Mouse (Mus musculus) MEL (cell line): ENCODE results near the gene Adcy10. TPM values are rescaled to one million over a fixed set of nuclear protein-coding genes. Genes with fewer than 3 reads are reported as not detected.

Experiments
- DNase-seq: peaks from one replicate; pipeline ENCODE4 v3.0.0; 2011; ENCODE audit warnings: low read depth, low spot score
- H3K27ac ChIP-seq: 2 replicates; pipeline ENCODE4 v1.5.1; 2012; ENCODE audit warnings: low read depth, mild to moderate bottlenecking, control low read depth, low read length, moderate library complexity; ENCODE audit not compliant: control insufficient read depth
- H3K27me3 ChIP-seq, 2 experiments: fragments of 150-350 bp in 1 of 2; sonication (generic) in 1 of 2; 2 replicates each; pipeline ENCODE4 v1.6.1; 2012; ENCODE audit warnings: low read length in 2 of 2, mild to moderate bottlenecking in 2 of 2, improper control_type of control experiment in 1 of 2, moderate library complexity in 1 of 2; ENCODE audit not compliant: insufficient read depth in 2 of 2, control insufficient read depth in 1 of 2
- H3K36me3 ChIP-seq, 2 experiments: 2 replicates each; pipeline ENCODE4 v1.6.1; 2012 to 2014; ENCODE audit warnings: low read length in 2 of 2, improper control_type of control experiment in 1 of 2, inconsistent platforms in 1 of 2, mild to moderate bottlenecking in 1 of 2; ENCODE audit not compliant: insufficient read depth in 2 of 2, control insufficient read depth in 1 of 2
- H3K4me1 ChIP-seq, 2 experiments: fragments of 150-350 bp in 1 of 2; sonication (generic) in 1 of 2; 2 replicates each; pipeline ENCODE4 v1.6.1; 2012; ENCODE audit warnings: low read length in 2 of 2, improper control_type of control experiment in 1 of 2, mild to moderate bottlenecking in 1 of 2; ENCODE audit not compliant: insufficient read depth in 2 of 2, control insufficient read depth in 1 of 2
- H3K4me3 ChIP-seq, 2 experiments: fragments of 150-350 bp in 1 of 2; sonication (generic) in 1 of 2; 2 replicates each; pipeline ENCODE4 v1.5.1; 2012; ENCODE audit warnings: low read depth in 2 of 2, low read length in 2 of 2, mild to moderate bottlenecking in 2 of 2, moderate library complexity in 2 of 2, control low read depth in 1 of 2, improper control_type of control experiment in 1 of 2; ENCODE audit not compliant: control insufficient read depth in 1 of 2, insufficient read depth in 1 of 2
- H3K79me2 ChIP-seq: 2 replicates; pipeline ENCODE4 v1.6.1; 2012; ENCODE audit warnings: mild to moderate bottlenecking, low read length, moderate library complexity; ENCODE audit not compliant: control insufficient read depth, poor library complexity, insufficient read depth
- H3K9ac ChIP-seq: 2 replicates; pipeline ENCODE4 v1.6.1; 2012; ENCODE audit warnings: low read depth, mild to moderate bottlenecking, control low read depth, low read length, moderate library complexity; ENCODE audit not compliant: control insufficient read depth, poor library complexity, severe bottlenecking
- H3K9me3 ChIP-seq: fragments of 150-350 bp; sonication (generic); replicated peaks from 2 replicates; pipeline ENCODE4 v1.6.1; 2012; ENCODE audit warnings: mild to moderate bottlenecking, low read length, improper control_type of control experiment, moderate library complexity; ENCODE audit not compliant: insufficient read depth
- BHLHE40 ChIP-seq: IDR thresholded peaks from 2 replicates; pipeline ENCODE4 v1.6.1; 2012; ENCODE audit warnings: low read depth, mild to moderate bottlenecking, inconsistent platforms, low read length, improper control_type of control experiment, borderline replicate concordance
- CHD1 ChIP-seq: IDR thresholded peaks from 2 replicates; pipeline ENCODE4 v1.6.1; 2012; ENCODE audit warnings: low read depth, mild to moderate bottlenecking, inconsistent platforms, low read length, improper control_type of control experiment
- CHD2 ChIP-seq: IDR thresholded peaks from 2 replicates; pipeline ENCODE4 v1.6.1; 2011; ENCODE audit warnings: low read length, improper control_type of control experiment
- CTCF ChIP-seq, 3 experiments: IDR thresholded peaks in 2 of 3; conservative IDR thresholded peaks in 1 of 3; 2 replicates each; pipeline ENCODE4 v1.5.1; 2011 to 2012; ENCODE audit warnings: low read length in 3 of 3, low read depth in 2 of 3, mild to moderate bottlenecking in 2 of 3, improper control_type of control experiment in 1 of 3, inconsistent platforms in 1 of 3, mixed read lengths in 1 of 3, moderate library complexity in 1 of 3; ENCODE audit not compliant: control insufficient read depth in 1 of 3, insufficient read depth in 1 of 3, poor library complexity in 1 of 3, severe bottlenecking in 1 of 3
- EP300 ChIP-seq, 2 experiments: IDR thresholded peaks; 2 replicates each; pipeline ENCODE4 v1.6.1; 2011; ENCODE audit warnings: improper control_type of control experiment in 2 of 2, low read length in 2 of 2, low read depth in 1 of 2, mild to moderate bottlenecking in 1 of 2
- GATA1 ChIP-seq: IDR thresholded peaks from 2 replicates; pipeline ENCODE4 v1.6.1; 2011; ENCODE audit warnings: low read depth, low read length, improper control_type of control experiment
- HCFC1 ChIP-seq: IDR thresholded peaks from 2 replicates; pipeline ENCODE4 v1.6.1; 2012; ENCODE audit warnings: low read depth, mild to moderate bottlenecking, inconsistent platforms, low read length, improper control_type of control experiment, moderate library complexity
- KAT2A ChIP-seq: conservative IDR thresholded peaks from 2 replicates; pipeline ENCODE4 v1.6.1; 2012; ENCODE audit warnings: low read depth, low read length, improper control_type of control experiment, inconsistent platforms
- MAX ChIP-seq: IDR thresholded peaks from 2 replicates; pipeline ENCODE4 v1.6.1; 2011; ENCODE audit warnings: low read length, improper control_type of control experiment
- MAZ ChIP-seq: IDR thresholded peaks from 2 replicates; pipeline ENCODE4 v1.6.1; 2012; ENCODE audit warnings: low read depth, mild to moderate bottlenecking, inconsistent platforms, low read length, improper control_type of control experiment
- MYB ChIP-seq: IDR thresholded peaks from 2 replicates; pipeline ENCODE4 v1.6.1; 2011; ENCODE audit warnings: mild to moderate bottlenecking, low read depth, low read length, improper control_type of control experiment
- NELFE ChIP-seq: IDR thresholded peaks from 2 replicates; pipeline ENCODE4 v1.6.1; 2011; ENCODE audit warnings: low read depth, low read length, improper control_type of control experiment
- NRF1 ChIP-seq: IDR thresholded peaks from 2 replicates; pipeline ENCODE4 v1.6.1; 2014; ENCODE audit warnings: low read depth, mild to moderate bottlenecking, inconsistent platforms, low read length, improper control_type of control experiment, moderate library complexity; ENCODE audit not compliant: poor library complexity, insufficient read depth, severe bottlenecking
- POLR2AphosphoS2 ChIP-seq: IDR thresholded peaks from 2 replicates; pipeline ENCODE4 v1.6.1; 2011; ENCODE audit warnings: low read length, improper control_type of control experiment
- RAD21 ChIP-seq: IDR thresholded peaks from 2 replicates; pipeline ENCODE4 v1.6.1; 2011; ENCODE audit warnings: mild to moderate bottlenecking, low read depth, low read length, improper control_type of control experiment
- RCOR1 ChIP-seq: IDR thresholded peaks from 2 replicates; pipeline ENCODE4 v1.6.1; 2012; ENCODE audit warnings: low read depth, mild to moderate bottlenecking, inconsistent platforms, low read length, improper control_type of control experiment
- TAL1 ChIP-seq: IDR thresholded peaks from 2 replicates; pipeline ENCODE4 v1.6.1; 2012; ENCODE audit warnings: mild to moderate bottlenecking, inconsistent platforms, low read length, moderate library complexity, mixed read lengths
- TBP ChIP-seq: IDR thresholded peaks from 2 replicates; pipeline ENCODE4 v1.8.0; 2011; ENCODE audit warnings: low read depth, low read length, improper control_type of control experiment
- TCF12 ChIP-seq: IDR thresholded peaks from 2 replicates; pipeline ENCODE4 v1.6.1; 2014; ENCODE audit warnings: low read depth, mild to moderate bottlenecking, inconsistent platforms, low read length, improper control_type of control experiment, moderate library complexity
- USF1 ChIP-seq: IDR thresholded peaks from 2 replicates; pipeline ENCODE4 v1.6.1; 2014; ENCODE audit warnings: low read depth, mild to moderate bottlenecking, inconsistent platforms, low read length, improper control_type of control experiment, moderate library complexity
- ZC3H11A ChIP-seq: IDR thresholded peaks from 2 replicates; pipeline ENCODE4 v1.6.1; 2012; ENCODE audit warnings: low read depth, mild to moderate bottlenecking, inconsistent platforms, low read length, improper control_type of control experiment
- ZKSCAN1 ChIP-seq: IDR thresholded peaks from 2 replicates; pipeline ENCODE4 v1.6.1; 2012; ENCODE audit warnings: low read depth, mild to moderate bottlenecking, inconsistent platforms, low read length, improper control_type of control experiment, moderate library complexity
- ZMIZ1 ChIP-seq: IDR thresholded peaks from 2 replicates; pipeline ENCODE4 v1.6.1; 2012; ENCODE audit warnings: low read depth, mild to moderate bottlenecking, inconsistent platforms, low read length, improper control_type of control experiment, moderate library complexity
- ZNF384 ChIP-seq: IDR thresholded peaks from 2 replicates; pipeline ENCODE4 v1.6.1; 2012; ENCODE audit warnings: low read depth, mild to moderate bottlenecking, inconsistent platforms, low read length, improper control_type of control experiment
- polyA plus RNA-seq, 2 experiments: library from polyadenylated mRNA; stranded (reverse) in 1 of 2; unstranded in 1 of 2; fragments of >175 nt in 1 of 2; fragments of >200 nt in 1 of 2; gene quantifications; 2 replicates each; pipeline versions ENCODE4 v1.2.1 to v1.2.4; 2012; ENCODE audit warnings: low replicate concordance in 2 of 2, low read depth in 1 of 2; ENCODE audit not compliant: insufficient read length in 2 of 2, insufficient read depth in 1 of 2, missing spikeins in 1 of 2
- total RNA-seq: library from RNA; depleted of rRNA; stranded (reverse); fragments of 300-350 nt; gene quantifications from 2 replicates; pipeline ENCODE4 v1.2.3, GENCODE M21; 2012

Adcy10 gene
- total and polyA plus RNA-seq, 3 experiments = not detected

- Histone ChIP-seq H3K79me2 (peaks cover 8% of the 10 kb centered on the region; the same call in 1 of the 2 replicates), H3K4me3 (no peak overlapping the region), H3K4me1 (peaks cover 9 to 10% of the 10 kb centered on the region in 2 experiments; a peak in 3 of 4 replicates), H3K9me3 (no peaks in the 10 kb centered on the region), H3K36me3 (peaks cover 0 to 13% of the 10 kb centered on the region in 2 experiments; a peak in 2 of 4 replicates), H3K27ac (no peak overlapping the region), H3K9ac (no peak overlapping the region), H3K27me3 (no peaks in the 10 kb centered on the region)
- no peak for DNase-seq
- TF ChIP-seq ZKSCAN1 = no peak
- TF ChIP-seq BHLHE40 = no peak
- TF ChIP-seq USF1 = no peak
- TF ChIP-seq KAT2A = no peak
- no peak for TF ChIP-seq POLR2AphosphoS2
- no peak for TF ChIP-seq TAL1
- no peak for TF ChIP-seq ZMIZ1
- no peak for TF ChIP-seq MYB
- TF ChIP-seq NELFE = no peak
Measured at GRCm38 (mm10) chr1:165440788-165441187, 44.2 kb upstream of the Adcy10 start.

GRCm38 (mm10) chr1:165441201-165441600, 43.8 kb upstream of the Adcy10 start:
- H3K4me1 ChIP-seq = peaks cover 9 to 10% of the 10 kb centered on the region in 2 experiments; a peak in 3 of 4 replicates
- no peak overlapping the region for H3K4me3 ChIP-seq
- H3K9me3 ChIP-seq = no peaks in the 10 kb centered on the region
- H3K9ac ChIP-seq = no peak overlapping the region
- peaks cover 8% of the 10 kb centered on the region; the same call in 1 of the 2 replicates for H3K79me2 ChIP-seq
- TF ChIP-seq ZKSCAN1 (no peak), HCFC1 (no peak)
- peaks cover 0 to 13% of the 10 kb centered on the region in 2 experiments; a peak in 2 of 4 replicates for H3K36me3 ChIP-seq
- H3K27me3 ChIP-seq = no peaks in the 10 kb centered on the region
- H3K27ac ChIP-seq = no peak overlapping the region
- DNase-seq = no peak

- TF ChIP-seq POLR2AphosphoS2 (no peak), CHD1 (no peak), MYB (no peak), RCOR1 (no peak), TBP (no peak), MAX (no peak), RAD21 (no peak), GATA1 (no peak), TCF12 (no peak), EP300 (IDR thresholded peaks at IDR 0.05; ENCODE audit: low read depth in 1 of 2, low read length in 2 of 2) (no peak), CHD2 (no peak), ZMIZ1 (no peak), KAT2A (no peak), ZNF384 (no peak), CTCF (IDR thresholded peaks at IDR 0.05 in 2 of 3, conservative IDR thresholded peaks at IDR 0.05 in 1 of 3; ENCODE audit: control insufficient read depth in 1 of 3, insufficient read depth in 1 of 3, low read depth in 2 of 3, low read length in 3 of 3, poor library complexity in 1 of 3, severe bottlenecking in 1 of 3) (no peak), BHLHE40 (no peak), NRF1 (no peak), MAZ (no peak), ZC3H11A (no peak)
- no peak overlapping the region for H3K9ac ChIP-seq
- H3K27me3 ChIP-seq = no peaks in the 10 kb centered on the region
- peaks cover 9 to 10% of the 10 kb centered on the region in 2 experiments; a peak in 3 of 4 replicates for H3K4me1 ChIP-seq
- no peaks in the 10 kb centered on the region for H3K9me3 ChIP-seq
- no peak for DNase-seq
- H3K4me3 ChIP-seq = no peak overlapping the region
- H3K79me2 ChIP-seq = peaks cover 8% of the 10 kb centered on the region; the same call in 1 of the 2 replicates
- H3K27ac ChIP-seq = no peak overlapping the region
- H3K36me3 ChIP-seq = peaks cover 0 to 13% of the 10 kb centered on the region in 2 experiments; a peak in 2 of 4 replicates
Measured at GRCm38 (mm10) chr1:165441719-165442118, 43.3 kb upstream of the Adcy10 start.
